Mouse (Mus musculus): Measurements from ENCODE around the gene Rapgef4.

- no peak for TF ChIP-seq CTCF (IDR thresholded peaks at IDR 0.05; ENCODE audit: insufficient read depth, low read length)
- no peak for TF ChIP-seq POLR2A (IDR thresholded peaks at IDR 0.05; ENCODE audit: borderline replicate concordance, extremely low read depth, low read depth, low read length)
These were observed 240.2 kb downstream of the Rapgef4 start for GRCm38 (mm10) chr2:72221283-72221682.
